Mouse (Mus musculus) thymus, postnatal 0 days (tissue): ENCODE results near the gene Gm2663. TPM values are rescaled to one million over a fixed set of nuclear protein-coding genes. Genes with fewer than 3 reads are reported as not detected.

Experiments
- polyA plus RNA-seq: library from polyadenylated mRNA; unstranded; fragments of >200 nt; fragmentation: Nextera tagmentation; extraction: Ambion mirVana; gene quantifications from 2 replicates; pipeline ENCODE4 v1.2.1, GENCODE M21; 2015

Gene Gm2663
- polyA plus RNA-seq, 1 experiment from 2014 or later, result 0.70 TPM

Other genes starting within 250 kb of the Gm2663 start
- gene Moxd2, start 112.0 kb downstream of the Gm2663 start, polyA plus RNA-seq, result 0.14 TPM in 1 of 2 replicates, not detected in the other
- not detected in 2 replicates for gene Prss58, start 99.1 kb downstream of the Gm2663 start, polyA plus RNA-seq
- not detected in 2 replicates for gene 1700074P13Rik, start 58.9 kb downstream of the Gm2663 start, polyA plus RNA-seq
- gene Gm4744, start 47.6 kb downstream of the Gm2663 start, polyA plus RNA-seq, result not detected in 2 replicates
- 0.39 TPM in 1 of 2 replicates, not detected in the other for gene 1810009J06Rik, start 34.7 kb downstream of the Gm2663 start, polyA plus RNA-seq
- 0.17 and 0.20 TPM in 2 replicates for gene 2210010C04Rik, start 36.0 kb upstream of the Gm2663 start, polyA plus RNA-seq